Mouse (Mus musculus): ENCODE measurements around the gene Zfp791.

Gene Zfp791

DNA sequence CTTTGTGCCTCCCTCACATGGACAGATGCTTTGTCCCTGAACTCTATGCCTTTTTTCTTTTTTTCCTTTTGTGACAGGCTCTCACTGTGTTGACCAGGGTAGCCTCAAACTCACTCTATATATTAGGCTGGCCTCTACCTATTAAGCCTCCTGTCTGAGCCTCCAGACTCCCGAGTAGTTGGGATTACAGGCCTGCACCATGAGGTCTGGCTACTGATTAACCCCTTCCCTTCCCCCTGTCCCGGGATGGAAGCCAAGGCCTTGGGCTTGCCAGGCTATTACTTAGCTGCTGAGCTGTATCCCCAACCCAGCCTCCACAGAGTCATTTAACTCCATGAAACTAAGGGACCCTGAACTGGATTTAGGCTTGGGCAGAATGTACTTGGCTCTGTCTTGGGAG is 57.7 kb downstream of the Zfp791 start:
- in situ Hi-C loops (cut with MboI; ENCODE audit: unreplicated experiment in 2 of 2): loop anchor here in 1 of 2 experiments (25.0 kb wide), 1 partner anchor 1822 kb away; the partner anchor contains the start of gene N4bp1

DNA sequence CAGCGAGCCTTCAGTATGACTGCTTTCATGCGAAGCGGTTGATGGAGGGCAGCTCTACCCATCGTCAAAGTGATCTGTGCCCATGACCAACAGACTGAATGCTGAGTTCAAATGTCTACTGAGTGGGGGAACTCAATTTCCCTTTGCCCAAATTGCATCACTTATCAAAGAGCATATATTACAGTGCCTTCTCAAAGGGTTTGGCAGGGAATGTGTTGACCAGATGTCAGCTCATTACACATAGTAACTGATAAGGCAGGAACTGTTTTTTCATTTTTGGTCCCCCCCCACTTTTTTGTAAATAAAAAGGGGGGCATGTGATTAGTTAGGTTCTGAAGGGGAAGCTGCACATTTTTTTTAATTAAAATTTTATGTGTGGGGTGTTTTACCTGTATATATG is 60.3 kb downstream of the Zfp791 start:
- in situ Hi-C loops (cut with MboI; ENCODE audit: unreplicated experiment in 2 of 2): loop anchor here in 1 of 2 experiments (25.0 kb wide), 1 partner anchor 1825 kb away; the partner anchor contains the start of gene N4bp1

DNA sequence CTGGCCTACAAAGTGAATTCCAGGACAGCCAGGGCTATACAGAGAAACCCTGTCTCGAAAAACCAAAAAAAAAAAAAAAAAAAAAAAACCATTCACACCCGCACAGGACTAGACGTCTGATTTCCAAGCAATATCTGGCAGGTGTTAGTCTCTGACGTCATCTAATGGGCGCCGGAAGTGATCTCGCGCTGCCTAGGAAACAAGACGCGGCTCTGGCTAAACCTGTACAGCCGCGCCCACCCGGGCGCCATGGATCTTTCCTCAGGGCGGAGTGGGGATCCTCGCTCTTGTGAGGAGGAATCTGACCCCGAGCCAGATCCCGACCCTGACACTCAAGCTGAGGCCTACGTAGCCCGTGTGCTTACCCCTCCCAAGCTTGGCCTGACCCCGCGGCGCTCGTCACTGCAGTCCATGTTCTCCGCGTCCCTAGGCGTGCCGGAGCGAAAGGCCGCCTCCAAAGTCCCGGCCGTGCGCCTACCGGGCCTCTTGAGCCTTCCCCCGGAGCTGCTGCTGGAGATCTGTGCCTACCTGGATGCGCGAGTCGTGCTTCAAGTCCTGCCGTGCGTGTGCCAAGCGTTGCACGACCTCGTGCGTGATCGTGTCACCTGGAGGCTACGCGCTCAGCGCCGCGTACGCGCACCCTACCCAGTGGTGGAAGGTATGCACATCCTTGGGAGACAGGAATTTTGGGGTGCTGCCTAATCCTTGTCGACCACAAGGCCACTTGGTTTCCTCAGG is 62.8 kb downstream of the Zfp791 start, which contains the start of gene Fbxw9:
Gene Fbxw9 (plus strand): TSS at position 177 of the 738 bp plus-strand sequence.
- in situ Hi-C loops (cut with MboI; ENCODE audit: unreplicated experiment in 2 of 2): loop anchor here in 1 of 2 experiments (25.0 kb wide), 1 partner anchor 1827 kb away; the partner anchor contains the start of gene N4bp1
